Mouse (Mus musculus) stomach, postnatal 0 days (tissue): Measurements from ENCODE around the gene Pml. TPM values are rescaled to one million over a fixed set of nuclear protein-coding genes. Genes with fewer than 3 reads are reported as not detected.

Source experiments
- ATAC-seq: fragments of 200-750 bp; cut with Nextera tagmentation; 2 replicates; pipeline ENCODE4 v1.8.0; 2017; ENCODE audit not compliant: low FRiP score, low TSS enrichment
- DNase-seq: peaks from one replicate; pipeline ENCODE4 v3.0.0-alpha.2; 2016; ENCODE audit warnings: low spot score
- H3K27ac ChIP-seq: fragments of 300-500 bp; sonication (generic); replicated peaks from 2 replicates; pipeline ENCODE4 v1.5.1; 2014; ENCODE audit warnings: mild to moderate bottlenecking, control low read depth
- H3K27me3 ChIP-seq: fragments of 300-500 bp; sonication (generic); 2 replicates; pipeline ENCODE4 v1.6.1; 2014; ENCODE audit warnings: low read length; ENCODE audit not compliant: control insufficient read depth, insufficient read depth
- H3K36me3 ChIP-seq: fragments of 300-500 bp; sonication (generic); 2 replicates; pipeline ENCODE4 v1.6.1; 2014; ENCODE audit warnings: low read length, mixed read lengths; ENCODE audit not compliant: control insufficient read depth, insufficient read depth
- H3K4me1 ChIP-seq: fragments of 300-500 bp; sonication (generic); replicated peaks from 2 replicates; pipeline ENCODE4 v1.6.1; 2014; ENCODE audit warnings: antibody characterized with exemption; ENCODE audit not compliant: control insufficient read depth, insufficient read depth
- H3K4me2 ChIP-seq: fragments of 300-500 bp; sonication (generic); replicated peaks from 2 replicates; pipeline ENCODE4 v1.6.1; 2014; ENCODE audit warnings: low read depth, mild to moderate bottlenecking, control low read depth, moderate library complexity
- H3K4me3 ChIP-seq: fragments of 300-500 bp; sonication (generic); 2 replicates; pipeline ENCODE4 v1.5.1; 2014; ENCODE audit warnings: low read depth, low read length, control low read depth
- H3K9ac ChIP-seq: fragments of 300-500 bp; sonication (generic); 2 replicates; pipeline ENCODE4 v1.6.1; 2014; ENCODE audit warnings: mild to moderate bottlenecking, low read length, control low read depth, mixed read lengths
- H3K9me3 ChIP-seq: fragments of 300-500 bp; sonication (generic); 2 replicates; pipeline ENCODE4 v1.6.1; 2016; ENCODE audit warnings: low read length; ENCODE audit not compliant: control insufficient read depth
- CTCF ChIP-seq: IDR thresholded peaks from 2 replicates; pipeline ENCODE4 v1.5.1; 2016; ENCODE audit warnings: antibody characterized with exemption, low read depth, mild to moderate bottlenecking, moderate library complexity
- EP300 ChIP-seq: optimal IDR thresholded peaks from 2 replicates; pipeline ENCODE3; 2016; ENCODE audit warnings: antibody characterized with exemption
- WGBS: fragments of 180-500 bp; shearing (Covaris S2); extraction: QIAGEN DNeasy Blood & Tissue Kit; methylation state at CpG from one replicate; pipeline ENCODE4 v1.1.7; 2014; 5-methylcytosine and 5-hydroxymethylcytosine counted together
- polyA plus RNA-seq: library from polyadenylated mRNA; unstranded; fragments of >200 nt; fragmentation: Nextera tagmentation; extraction: Ambion mirVana; gene quantifications from 2 replicates; pipeline ENCODE4 v1.2.1, GENCODE M21; 2015

Gene Pml
- 5.2 and 6.7 TPM in 2 replicates for polyA plus RNA-seq

DNA sequence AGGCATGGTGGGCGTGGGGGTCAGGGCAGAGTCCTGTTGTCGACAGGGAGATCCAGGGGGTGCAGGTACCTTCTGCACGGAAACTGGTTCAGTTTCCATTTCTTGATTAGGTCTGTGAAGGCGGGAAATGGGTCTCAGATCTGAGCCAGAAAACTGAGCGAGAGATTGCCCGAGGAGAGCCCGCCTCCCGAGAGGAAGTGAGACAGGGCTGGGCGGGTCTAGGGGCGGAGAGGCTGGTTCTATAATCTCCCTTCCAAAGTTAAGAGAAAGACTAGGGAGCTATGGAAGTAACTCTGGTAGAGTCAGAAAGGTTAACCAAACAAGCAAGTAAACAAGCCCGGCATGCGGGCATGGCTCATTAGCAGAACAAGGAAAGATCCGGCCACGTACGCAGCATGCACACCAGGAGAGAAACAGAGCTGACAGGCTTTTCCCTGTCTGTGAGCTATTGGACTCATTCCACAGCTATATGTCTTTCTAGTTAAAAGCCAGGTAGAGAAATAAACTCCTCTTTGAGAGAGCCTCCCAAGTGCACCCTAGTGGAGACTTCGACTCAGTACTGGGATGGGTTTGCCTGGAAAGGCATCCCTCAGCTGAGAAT, at the start of gene Pml:
Gene Pml, minus strand, starts transcription at position 195 of the 601 bp plus-strand sequence.
- no peaks in the 10 kb centered on the region for H3K9me3 ChIP-seq
- DNase-seq, result peak; percentile 85
- peaks cover 7% of the 10 kb centered on the region for H3K4me1 ChIP-seq
- 0 out of 2 replicates have a peak, but pooled peaks cover 2% of the 10 kb centered on the region for H3K36me3 ChIP-seq
- peak; percentile 69 for ATAC-seq
- TF ChIP-seq EP300 (no peak), CTCF (peak; percentile 66)
- peak within 1 kb of the TSS; percentile 71 for H3K9ac ChIP-seq
- H3K27ac ChIP-seq, result peak within 1 kb of the TSS; percentile 94
- under 1% methylated on average over 16 of the region's 16 CpGs for WGBS
- H3K4me2 ChIP-seq, result peak within 1 kb of the TSS; percentile 80
- no peaks in the 10 kb centered on the region for H3K27me3 ChIP-seq
- H3K4me3 ChIP-seq, result peak within 1 kb of the TSS; percentile 56

DNA sequence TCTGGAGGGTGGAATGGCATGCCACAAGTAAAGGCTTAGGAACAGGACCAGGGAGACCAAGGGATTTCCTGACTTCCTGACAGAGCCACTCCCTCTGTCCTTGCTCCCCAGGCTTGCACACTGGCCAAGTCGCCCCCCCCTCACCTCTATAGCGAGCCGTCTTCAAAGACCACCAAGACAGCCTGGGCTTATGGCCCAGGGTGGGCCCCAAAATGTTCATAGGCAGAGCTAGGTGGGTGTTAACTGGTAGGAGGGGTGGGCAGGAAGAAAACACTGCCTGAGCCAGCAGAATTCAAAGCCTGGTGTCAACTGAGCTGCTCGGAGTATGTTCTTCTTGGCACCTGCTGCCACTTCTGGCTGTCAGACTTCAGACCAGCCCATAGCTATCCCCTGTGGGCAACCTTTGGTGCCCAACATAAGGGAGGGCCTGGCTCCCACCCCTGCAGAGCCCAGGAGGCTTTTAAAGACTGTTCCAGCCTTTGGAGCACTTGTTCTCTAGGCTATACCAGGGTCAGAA, 48.4 kb upstream of the Pml start:
- no peak overlapping the region for H3K27ac ChIP-seq
- DNase-seq, result no peak

DNA sequence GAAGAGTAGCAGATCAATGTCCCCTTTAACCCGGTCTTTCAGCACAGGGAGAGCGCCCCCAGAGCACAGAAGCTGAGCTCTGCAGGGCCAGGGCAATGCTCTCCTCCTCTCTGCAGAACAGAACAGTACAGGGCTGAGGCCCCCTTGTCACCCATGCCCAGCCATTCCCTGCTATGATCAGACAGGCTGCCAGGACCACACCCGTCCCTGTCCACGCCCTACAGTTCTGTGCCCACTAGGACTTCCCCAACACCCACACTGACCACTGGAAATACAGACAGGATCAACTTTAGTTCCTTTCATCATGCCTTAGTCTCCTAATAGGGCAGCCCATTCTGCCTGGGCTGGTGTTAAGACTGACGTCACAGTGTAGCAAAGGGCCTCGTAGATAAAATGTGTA, 47.5 kb upstream of the Pml start:
- Histone ChIP-seq H3K27ac (no peak overlapping the region), H3K36me3 (no peaks in the 10 kb centered on the region), H3K4me2 (no peak overlapping the region), H3K27me3 (no peaks in the 10 kb centered on the region), H3K4me1 (peaks cover 5% of the 10 kb centered on the region; the same call in 1 of the 2 replicates), H3K9ac (no peak overlapping the region), H3K9me3 (no peaks in the 10 kb centered on the region), H3K4me3 (no peak overlapping the region)
- no peak for DNase-seq
- WGBS, result 64% methylated on average over 6 of the region's 6 CpGs
- no peak for ATAC-seq
- no peak for TF ChIP-seq CTCF
- TF ChIP-seq EP300, result no peak

More for the DNA sequence above, 48.4 kb upstream of the Pml start:
- TF ChIP-seq CTCF (no peak), EP300 (no peak)
- no peak overlapping the region for H3K4me3 ChIP-seq
- peaks cover 9% of the 10 kb centered on the region; the same call in 1 of the 2 replicates for H3K4me1 ChIP-seq
- no peaks in the 10 kb centered on the region for H3K9me3 ChIP-seq
- no peak overlapping the region for H3K9ac ChIP-seq
- H3K36me3 ChIP-seq, result no peaks in the 10 kb centered on the region
- H3K27me3 ChIP-seq, result no peaks in the 10 kb centered on the region
- 44% methylated on average over 4 of the region's 4 CpGs for WGBS
- no peak for ATAC-seq
- H3K4me2 ChIP-seq, result no peak overlapping the region

DNA sequence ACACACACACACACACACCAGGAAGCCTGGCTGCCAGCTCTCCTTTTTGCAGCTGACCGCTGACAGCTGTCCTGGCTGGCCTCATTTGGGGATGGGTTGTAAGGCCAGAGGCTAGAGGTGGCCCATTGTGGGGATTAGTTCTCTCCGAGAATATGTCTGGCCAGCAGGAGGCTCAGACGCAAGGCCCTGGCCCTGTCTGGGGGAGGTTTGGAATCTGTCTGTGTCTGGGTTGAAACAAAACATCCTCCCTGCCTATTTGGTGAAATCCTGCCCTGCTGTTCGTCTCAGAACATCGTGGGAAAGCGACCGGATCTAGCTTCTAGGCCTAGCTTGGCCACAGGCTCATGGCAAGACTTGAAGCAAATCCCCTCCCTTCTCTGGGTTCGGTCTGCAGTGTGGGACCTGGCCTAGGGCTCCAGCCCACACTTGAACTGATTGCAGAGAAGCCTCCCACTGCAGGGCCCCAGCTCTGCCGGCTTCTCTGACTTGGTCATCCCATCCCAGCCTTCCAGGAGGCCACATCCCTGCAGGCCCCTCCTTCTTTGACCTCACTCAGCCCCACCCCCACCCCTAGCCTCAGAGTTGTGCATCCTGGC, 46.3 kb upstream of the Pml start:
- TF ChIP-seq EP300 (no peak), CTCF (peak; percentile 53)
- Histone ChIP-seq H3K36me3 (no peaks in the 10 kb centered on the region), H3K9me3 (no peaks in the 10 kb centered on the region), H3K4me1 (peaks cover 5% of the 10 kb centered on the region; the same call in 1 of the 2 replicates), H3K4me2 (no peak overlapping the region), H3K4me3 (no peak overlapping the region), H3K27ac (peak overlapping the region; percentile 50), H3K9ac (no peak overlapping the region), H3K27me3 (no peaks in the 10 kb centered on the region)
- no peak for DNase-seq
- 34% methylated on average over 9 of the region's 9 CpGs for whole genome bisulfite sequencing
- ATAC-seq, result peak; percentile 73

DNA sequence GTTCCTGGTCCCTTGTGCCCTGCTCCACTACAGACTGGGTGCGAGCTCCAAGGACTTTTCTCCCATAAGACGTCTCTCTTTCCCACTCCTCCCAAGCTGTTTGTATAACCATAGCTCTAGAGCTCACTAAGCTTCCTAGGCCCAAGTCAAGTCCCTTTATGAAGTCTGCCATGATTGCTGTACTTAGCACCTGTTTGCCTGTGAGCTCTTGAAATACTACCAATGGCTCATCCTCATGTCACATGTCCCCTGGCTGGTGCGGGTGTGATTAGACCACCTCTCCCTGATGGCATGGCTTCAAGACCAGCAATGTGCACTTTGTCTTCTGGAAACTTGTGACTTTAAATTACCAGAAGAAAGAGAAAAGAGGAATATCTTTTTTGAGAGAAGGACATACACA, 45.8 kb upstream of the Pml start:
- ATAC-seq, result no peak
- 69% methylated on average over 3 of the region's 3 CpGs for WGBS
- no peak overlapping the region for H3K4me2 ChIP-seq

DNA sequence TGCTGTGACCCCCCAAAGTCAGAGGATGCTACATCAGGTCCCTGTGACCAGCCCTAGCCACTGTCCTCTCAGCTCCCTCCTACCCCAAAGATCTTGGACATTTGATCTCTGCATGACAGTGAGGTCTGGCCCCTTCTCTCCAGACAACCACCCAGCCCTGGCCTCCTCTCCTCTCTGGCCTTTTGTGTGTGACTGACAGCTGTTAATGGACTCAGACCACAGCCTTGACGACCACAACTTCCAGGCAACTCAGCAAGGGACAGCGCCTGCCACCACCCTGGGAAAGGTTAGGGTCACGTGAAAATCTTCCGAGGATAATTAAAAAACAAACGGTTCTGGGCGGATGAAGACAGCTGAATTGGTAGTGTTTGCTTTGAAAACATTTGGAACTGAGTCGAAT, 44.9 kb upstream of the Pml start:
- no peak overlapping the region for H3K9ac ChIP-seq
- H3K4me2 ChIP-seq, result no peak overlapping the region
- H3K9me3 ChIP-seq, result no peaks in the 10 kb centered on the region
- 49% methylated on average over 7 of the region's 7 CpGs for WGBS
- peaks cover 5% of the 10 kb centered on the region; the same call in 1 of the 2 replicates for H3K4me1 ChIP-seq
- ATAC-seq, result no peak
- H3K27me3 ChIP-seq, result no peaks in the 10 kb centered on the region
- no peak overlapping the region for H3K27ac ChIP-seq
- DNase-seq, result no peak
- no peak overlapping the region for H3K4me3 ChIP-seq
- no peak for TF ChIP-seq EP300
- no peak for TF ChIP-seq CTCF
- no peaks in the 10 kb centered on the region for H3K36me3 ChIP-seq

More for the DNA sequence above, 45.8 kb upstream of the Pml start:
- peaks cover 5% of the 10 kb centered on the region; the same call in 1 of the 2 replicates for H3K4me1 ChIP-seq
- TF ChIP-seq CTCF, result no peak
- no peak for TF ChIP-seq EP300
- H3K4me3 ChIP-seq, result no peak overlapping the region
- no peak for DNase-seq
- H3K27me3 ChIP-seq, result no peaks in the 10 kb centered on the region
- no peaks in the 10 kb centered on the region for H3K36me3 ChIP-seq
- H3K9me3 ChIP-seq, result no peaks in the 10 kb centered on the region
- H3K27ac ChIP-seq, result no peak overlapping the region
- no peak overlapping the region for H3K9ac ChIP-seq
